Mouse (Mus musculus) lung, postnatal 10 days (tissue): ENCODE results near the gene Tmem150a.

Source experiments
- DNase-seq: peaks from one replicate; pipeline ENCODE4 v3.0.0; 2021

The Tmem150a gene

DNA sequence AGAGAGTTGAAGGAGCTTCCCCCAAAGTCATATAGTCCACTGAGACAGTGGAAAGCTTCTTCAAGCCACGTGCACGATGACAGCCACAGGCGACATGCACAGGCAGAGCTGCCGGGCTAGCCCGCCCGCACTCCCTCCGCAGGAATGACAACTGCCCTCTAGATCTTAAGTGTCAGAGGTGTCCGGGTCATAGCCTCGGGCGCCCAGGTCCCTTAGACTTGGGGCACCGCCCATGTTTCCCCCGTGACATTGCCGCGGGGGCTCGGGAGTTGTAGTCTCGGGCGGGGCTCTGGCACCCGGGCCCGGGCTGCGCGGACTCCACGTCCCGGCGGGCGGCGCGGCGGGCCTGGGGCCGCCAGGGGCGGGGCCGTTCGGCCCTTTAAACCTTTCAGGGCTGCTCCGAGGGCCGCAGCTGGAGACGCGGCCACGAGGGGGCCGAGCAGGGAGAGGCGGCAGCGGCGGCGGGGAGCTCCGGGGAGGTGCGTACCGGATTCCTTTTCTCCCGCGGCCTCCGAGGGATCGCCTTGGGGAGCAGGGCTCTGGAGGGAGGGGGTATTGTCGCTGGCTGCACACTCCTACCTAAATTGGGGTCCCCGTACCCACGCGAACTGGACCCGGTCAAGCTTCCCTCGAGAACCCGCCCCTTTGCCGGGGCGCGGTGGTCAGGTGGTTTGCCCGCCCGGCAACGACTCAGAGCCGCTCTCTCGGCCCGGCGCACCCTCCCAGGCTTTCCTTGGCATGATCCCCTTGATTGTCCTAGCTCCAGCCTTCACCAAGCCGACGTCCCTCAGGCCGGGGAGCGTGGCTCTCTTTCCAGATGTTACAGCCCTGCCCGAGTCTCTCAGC lies at the start of gene Tmem150a:
Tmem150a (plus strand) TSS at position 382 of the 846 bp plus-strand sequence.
- DNase-seq = peak; percentile 93

- DNase-seq = no peak
These were observed 43.0 kb upstream of the Tmem150a start for GRCm38 (mm10) chr6:72312198-72312597.

DNA sequence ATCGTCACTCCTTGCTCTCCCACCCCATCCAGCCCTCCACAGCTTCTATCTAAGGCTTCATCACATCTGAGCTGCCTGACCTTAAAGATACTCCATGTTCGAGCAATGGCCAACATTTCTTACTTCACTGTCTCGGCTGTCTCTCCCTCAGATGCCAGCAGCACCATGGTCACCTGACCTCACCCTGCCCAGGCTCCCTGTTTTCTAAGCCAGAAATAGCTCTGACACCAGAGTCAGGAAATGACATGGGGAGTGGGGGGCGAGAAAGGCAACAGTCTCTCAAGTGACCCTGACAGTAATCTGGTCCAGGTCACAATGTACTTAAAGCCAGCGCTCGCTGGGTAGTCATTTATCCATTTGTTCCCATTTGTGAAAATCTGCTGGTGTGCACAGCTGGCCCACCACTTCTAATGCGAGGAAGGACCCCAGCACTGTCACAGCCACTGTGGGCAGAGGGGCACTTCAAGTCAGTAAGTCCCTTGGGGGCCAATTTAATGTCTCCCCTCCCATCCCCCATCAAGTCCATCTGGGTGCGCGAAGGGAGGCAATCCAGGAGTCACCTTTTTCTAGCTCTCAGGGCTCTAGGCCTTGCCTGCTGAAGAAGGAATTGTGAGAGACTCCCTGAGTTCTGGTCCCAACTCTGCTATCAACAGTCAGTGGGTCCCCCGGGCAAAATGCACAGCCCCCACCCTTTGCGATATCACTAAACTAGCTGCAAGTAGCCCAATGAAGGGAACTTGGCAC lies 42.0 kb upstream of the Tmem150a start:
- DNase-seq = no peak

GRCm38 (mm10) chr6:72315384-72315783 lies 39.9 kb upstream of the Tmem150a start:
- DNase-seq = no peak

- peak; percentile 38 for DNase-seq
These were observed 39.2 kb upstream of the Tmem150a start for GRCm38 (mm10) chr6:72316044-72316443.

DNA sequence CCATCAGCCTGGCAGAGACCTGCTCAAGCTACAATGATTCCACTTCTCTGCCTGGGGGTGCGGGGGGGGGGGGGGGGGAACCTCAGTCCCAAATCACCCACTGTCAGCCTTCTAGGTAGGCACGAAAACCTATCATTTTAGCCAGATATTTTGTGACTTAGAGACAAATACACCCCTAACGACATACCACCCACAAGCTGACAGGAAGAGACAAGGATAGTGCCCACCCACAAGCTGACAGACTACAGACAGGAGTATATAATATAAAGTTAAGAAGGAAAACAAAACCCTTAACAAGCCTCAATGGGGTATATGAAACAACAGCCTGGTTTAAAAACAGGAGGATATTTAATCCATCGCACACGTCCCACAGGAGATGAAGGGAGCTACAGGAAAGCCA lies 36.8 kb upstream of the Tmem150a start:
- no peak for DNase-seq

DNA sequence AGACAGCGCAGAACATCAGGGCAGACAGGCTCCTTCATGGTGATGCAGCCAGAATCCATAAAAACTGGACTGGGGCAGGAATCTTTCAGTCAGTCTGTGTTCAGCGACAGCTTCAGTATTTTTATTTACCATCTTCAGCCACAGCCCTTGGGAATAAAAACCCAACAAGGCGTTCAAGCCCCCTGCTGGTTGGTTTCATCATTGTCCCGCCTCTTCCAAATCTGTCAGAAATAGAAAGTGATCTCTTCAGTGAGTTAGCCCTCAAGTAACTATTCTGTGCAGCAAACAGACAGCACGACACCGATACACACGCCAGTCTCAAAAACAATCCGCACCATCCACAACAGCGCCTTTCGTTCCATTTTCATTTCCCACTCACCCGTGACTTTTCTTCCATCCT lies 36.2 kb upstream of the Tmem150a start:
- peak; percentile 77 for DNase-seq

GRCm38 (mm10) chr6:72322936-72323335 lies 32.3 kb upstream of the Tmem150a start:
- no peak for DNase-seq

DNA sequence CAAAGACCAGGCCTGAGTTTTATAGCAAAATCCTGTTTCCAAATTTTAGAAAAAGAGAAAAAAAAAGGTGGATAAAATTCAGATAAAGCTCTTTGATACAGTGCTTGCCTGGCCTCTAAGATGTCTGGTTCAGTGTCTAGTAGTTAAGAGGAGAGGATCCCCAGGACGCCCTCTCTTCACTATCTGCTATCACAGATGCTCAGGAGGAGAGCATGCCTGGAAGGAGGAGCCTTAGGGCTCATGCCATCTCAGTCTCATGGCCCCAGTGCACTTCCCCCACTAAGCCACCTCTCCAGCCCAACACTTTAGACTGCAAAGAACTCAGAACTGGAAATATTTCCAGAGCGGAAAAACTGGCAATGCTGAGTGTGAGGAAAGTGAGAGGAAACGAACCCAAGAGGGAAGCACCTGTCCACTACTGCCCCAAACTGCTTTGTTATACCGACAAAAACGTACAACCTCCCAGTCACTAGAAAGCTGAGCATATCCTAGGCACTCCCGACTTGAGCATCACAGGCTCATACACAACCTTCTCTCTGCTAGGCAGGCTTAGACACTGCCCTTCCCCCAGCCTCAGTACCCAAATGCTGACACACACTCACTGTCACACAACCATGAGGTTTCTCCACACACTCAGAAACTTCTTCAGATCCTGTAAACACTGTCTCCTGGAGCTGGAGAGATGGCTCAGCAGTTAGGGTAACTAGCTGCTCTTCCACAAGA lies 31.3 kb upstream of the Tmem150a start:
- no peak for DNase-seq

DNA sequence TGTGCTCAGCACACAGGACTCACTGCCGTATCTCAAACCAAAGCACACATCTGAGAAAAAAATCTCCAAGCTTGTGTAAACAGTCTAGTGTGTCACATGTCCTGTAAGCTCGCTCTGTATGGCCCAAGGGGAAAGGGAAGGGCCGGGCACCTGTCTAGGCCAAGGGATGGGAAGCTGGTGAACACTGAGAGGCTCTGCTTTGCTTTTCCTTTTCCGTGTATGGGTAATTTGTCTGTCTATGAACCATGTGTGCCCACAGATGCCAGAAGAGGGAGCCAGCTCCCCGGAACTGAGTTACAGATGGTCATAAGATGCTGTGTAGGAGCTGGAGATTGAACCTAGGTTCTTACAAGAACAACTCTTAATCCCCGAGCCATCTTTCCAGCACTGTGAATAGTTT lies 29.0 kb upstream of the Tmem150a start:
- peak; percentile 57 for DNase-seq

GRCm38 (mm10) chr6:72329019-72329418 lies 26.2 kb upstream of the Tmem150a start:
- no peak for DNase-seq

DNA sequence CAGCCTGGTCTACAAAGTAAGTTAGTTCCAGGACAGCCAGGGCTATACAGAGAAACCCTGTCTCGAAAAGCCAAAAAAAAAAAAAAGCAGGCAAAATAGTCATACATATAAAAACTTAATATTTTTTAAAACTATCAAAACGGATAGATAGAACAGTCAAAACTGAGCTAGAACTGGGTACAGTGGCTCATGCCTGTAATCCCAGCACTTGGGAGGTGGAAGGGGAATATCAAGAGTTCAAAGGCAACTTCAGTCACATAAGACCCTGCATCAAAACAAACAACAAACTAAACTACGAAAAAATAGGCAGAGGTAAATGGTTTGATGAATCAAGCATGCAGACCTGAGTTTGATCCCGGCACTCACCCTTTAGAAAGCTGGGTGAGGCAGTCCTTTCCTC lies 25.1 kb upstream of the Tmem150a start:
- no peak for DNase-seq

DNA sequence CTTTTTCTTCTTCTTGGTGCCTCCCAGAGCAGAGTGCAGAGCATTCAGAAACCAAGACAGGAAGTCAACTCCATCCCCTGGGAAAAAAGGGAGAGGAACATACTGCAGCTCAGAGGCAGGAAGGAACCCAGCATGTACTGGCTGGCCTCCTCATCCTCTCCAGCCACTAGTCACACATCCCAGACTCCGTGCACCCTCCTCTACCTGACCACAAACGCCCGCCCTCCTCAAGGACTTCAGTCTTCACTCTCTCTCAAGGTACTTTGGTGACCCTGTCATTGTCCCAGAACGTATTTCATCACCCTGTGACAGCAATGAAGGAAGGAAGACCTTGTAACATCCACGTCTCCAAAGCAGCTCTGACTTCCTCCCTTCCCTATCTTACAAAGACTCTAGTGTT lies 22.1 kb upstream of the Tmem150a start:
- DNase-seq = no peak

DNA sequence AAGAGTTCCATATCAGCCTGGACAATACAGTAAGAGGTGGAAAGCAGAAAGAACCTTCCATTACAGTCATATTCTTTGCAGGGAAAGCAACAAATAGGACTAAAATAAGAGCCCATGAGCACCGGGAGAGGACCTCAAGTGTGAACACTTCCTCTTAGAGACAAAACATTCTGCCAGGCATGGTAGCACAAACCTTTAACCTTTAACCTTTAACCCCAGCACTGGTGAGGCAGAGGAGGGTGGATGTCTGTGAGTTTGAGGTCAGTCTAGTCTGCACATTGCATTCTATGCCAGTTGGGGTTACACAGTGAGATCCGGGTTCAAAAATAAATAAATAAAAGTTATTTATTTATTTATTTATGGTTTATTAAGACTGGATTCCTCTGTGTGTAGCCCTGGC lies 14.8 kb upstream of the Tmem150a start:
- DNase-seq = no peak

DNA sequence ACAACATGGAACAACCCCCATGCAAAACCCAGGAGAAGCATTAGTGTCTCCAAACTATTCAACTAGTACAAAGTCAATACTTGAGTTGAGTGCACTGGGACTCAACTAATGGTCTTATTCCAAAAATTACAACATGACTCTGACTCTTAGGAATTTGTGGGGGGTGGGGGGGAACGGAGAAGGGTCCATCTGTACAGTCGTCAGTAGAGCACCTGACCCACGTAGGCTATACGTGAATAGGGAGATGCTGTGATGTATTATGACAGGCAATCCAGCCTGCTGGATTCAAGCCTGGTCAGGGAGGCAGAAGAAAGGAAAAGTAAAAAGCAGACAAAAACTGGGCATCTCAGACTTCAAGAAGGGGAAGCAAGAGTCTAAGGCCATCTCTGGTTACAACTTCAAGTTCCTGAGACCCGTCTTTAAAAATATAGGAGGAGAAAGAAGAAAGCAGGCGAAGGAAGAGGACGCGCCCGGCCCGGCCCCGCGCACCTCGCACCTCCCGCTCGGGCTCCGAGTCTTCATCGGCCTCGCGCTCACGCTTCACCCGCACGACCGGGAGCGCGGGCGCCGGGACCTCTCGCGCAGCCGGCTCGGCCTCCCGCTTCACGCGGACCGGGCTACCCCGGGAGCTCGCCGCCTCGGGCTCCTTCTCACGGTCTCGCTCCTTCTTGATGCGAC lies 10.7 kb upstream of the Tmem150a start:
- no peak for DNase-seq

DNA sequence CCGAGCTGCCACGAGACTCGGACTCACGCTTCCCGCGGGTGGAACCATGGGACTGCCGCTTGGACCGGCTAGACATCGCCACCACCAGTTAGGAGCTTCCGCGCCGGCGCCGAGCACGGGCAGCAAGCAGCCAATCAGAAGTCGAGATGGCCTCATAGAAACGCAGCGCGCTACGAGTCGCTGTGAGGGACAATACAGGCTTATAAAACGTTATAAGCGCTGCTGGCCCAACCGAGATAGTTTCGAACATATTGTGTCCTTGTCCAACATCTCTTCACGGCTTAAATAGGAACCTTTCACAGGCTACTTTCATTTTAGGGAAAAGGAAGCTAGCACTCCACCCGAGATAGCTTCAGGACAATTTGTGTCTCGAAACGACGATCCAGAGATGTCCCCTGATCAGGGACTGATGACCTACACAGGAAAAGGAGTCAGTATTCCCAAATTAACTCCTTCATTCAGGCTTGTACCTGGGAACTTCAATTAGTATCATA lies 10.1 kb upstream of the Tmem150a start, which contains the start of gene Usp39:
Usp39 (minus strand) TSS at position 111 of the 494 bp plus-strand sequence.
- DNase-seq = peak; percentile 96

- no peak for DNase-seq
These were observed 9.6 kb upstream of the Tmem150a start for GRCm38 (mm10) chr6:72345633-72346032.

DNA sequence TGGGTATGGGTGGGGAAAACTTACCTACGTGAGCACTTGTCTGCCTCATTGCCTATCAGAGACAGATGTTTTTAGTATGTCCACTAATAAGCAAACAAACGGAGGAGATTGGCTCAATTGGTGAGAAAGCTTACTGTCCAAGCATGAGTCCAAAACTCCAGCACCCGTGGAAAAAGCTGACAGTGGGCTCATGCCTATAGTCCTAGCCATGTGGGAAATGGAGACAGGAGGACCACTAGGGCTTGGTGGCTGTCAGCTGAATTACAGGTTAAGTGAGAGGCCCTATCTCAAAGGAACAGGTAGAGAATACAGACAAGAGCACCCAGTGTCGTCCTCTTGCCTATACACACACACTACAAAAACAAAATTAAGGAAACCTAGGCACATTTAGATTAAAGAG lies 9.0 kb upstream of the Tmem150a start:
- DNase-seq = no peak

GRCm38 (mm10) chr6:72347166-72347941 lies 7.9 kb upstream of the Tmem150a start, which contains the start of gene 0610030E20Rik:
Gene 0610030E20Rik, plus strand, starts transcription at chr6:72347317.
- peak; percentile 73 for DNase-seq

DNA sequence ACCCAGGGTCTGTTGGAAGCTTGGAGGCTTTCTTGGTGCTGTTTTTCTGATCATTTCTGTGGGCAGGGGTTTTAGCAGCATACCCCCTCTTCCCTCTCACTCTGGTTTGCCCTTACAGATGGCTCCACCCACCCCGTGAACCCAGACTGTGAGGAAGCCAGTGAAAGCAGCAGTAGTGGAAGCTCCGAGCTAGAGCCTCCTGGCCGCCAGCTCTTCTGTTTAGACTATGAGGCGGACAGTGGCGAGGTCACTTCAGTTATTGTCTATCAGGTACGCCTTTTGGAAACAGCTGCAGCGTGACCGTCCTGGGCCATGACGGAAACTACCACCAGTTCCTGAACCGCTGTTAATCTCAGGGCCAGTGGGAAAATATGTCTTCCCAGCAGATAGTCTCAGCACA lies 6.8 kb upstream of the Tmem150a start:
- DNase-seq = no peak

DNA sequence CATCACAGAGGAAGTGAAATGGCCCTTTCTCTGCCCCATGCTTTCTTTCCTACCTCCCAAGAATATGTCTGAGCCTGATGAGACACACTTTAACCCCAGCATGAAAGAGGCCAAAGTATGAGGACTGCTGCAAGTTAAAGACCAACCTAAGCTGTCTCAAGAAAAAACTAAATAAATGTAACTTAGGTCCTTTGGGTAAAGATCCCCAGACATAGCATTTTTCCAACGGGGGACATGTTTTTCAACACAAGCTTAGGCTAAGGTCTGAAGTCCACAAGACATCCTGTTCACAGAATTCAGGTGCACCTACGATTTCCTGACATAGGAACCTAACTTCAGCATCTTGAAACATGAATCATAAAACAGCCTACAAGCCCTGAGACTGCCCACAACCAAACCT lies 5.0 kb upstream of the Tmem150a start:
- no peak for DNase-seq
